Mouse (Mus musculus) adrenal gland, adult 18-20 months (tissue): ENCODE results near the gene 1520401A03Rik. TPM values are rescaled to one million over a fixed set of nuclear protein-coding genes. Genes with fewer than 3 reads are reported as not detected.

Experiments
- DNase-seq, 2 experiments: peaks; one replicate each; pipeline ENCODE4 v3.0.0; 2021 to 2022; ENCODE audit warnings: low spot score in 2 of 2
- total RNA-seq, 2 experiments: library from RNA; stranded (reverse); gene quantifications; 1 replicate in 1 of 2; 2 replicates in 1 of 2; pipeline ENCODE4 v1.2.3; 2021

1520401A03Rik gene
- total RNA-seq, 2 experiments from 2014 or later = 2.2 to 6.7 TPM

DNA sequence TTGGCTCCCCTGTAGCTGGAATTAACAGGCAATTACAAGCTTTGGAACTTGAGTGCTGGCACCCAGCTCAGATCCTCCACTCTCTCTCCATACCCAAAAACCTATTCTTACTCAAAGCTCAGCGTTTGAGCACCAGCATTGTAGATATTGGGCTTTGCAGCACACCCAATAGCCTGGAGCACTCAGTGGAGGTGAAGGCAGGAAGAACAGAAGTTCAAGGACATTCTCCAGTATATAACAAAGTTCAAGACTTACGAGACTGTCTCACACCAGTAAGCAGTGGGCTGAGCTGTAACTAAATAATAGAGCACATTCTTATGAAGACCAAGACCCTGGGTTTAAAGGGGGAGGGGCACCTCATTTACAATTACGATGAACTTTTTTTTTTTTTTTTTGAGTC is 49.8 kb downstream of the 1520401A03Rik start:
- DNase-seq = no peak

GRCm38 (mm10) chr17:23671519-23671918 is 51.1 kb downstream of the 1520401A03Rik start:
- no peak for DNase-seq

GRCm38 (mm10) chr17:23670516-23671074 is 52.0 kb downstream of the 1520401A03Rik start:
- no peak for DNase-seq

GRCm38 (mm10) chr17:23665511-23665910 is 57.1 kb downstream of the 1520401A03Rik start:
- DNase-seq = no peak

DNA sequence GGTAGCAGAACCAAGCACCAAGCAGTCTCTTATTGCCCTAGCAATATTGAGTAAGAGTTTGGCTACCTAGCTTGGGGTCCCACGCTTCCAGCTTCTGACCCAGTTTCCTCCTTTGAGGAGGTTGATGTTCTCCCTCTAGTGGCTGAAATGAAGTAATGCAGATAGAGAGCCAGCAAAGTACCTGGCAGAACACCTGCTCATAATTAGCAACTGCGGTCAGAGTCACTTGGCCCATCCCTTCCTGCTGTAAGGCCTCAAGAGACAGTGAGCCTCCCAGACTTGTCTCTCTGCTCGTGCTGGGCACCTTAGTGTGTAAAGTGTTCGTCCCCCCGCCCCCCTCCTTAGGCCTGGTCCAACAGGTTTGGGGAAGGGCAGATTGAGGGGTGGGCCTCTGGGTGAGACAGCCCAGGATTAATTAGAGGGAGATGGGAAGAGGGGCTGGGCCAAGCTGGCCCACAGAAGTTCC is 58.0 kb downstream of the 1520401A03Rik start:
- DNase-seq = no peak

DNA sequence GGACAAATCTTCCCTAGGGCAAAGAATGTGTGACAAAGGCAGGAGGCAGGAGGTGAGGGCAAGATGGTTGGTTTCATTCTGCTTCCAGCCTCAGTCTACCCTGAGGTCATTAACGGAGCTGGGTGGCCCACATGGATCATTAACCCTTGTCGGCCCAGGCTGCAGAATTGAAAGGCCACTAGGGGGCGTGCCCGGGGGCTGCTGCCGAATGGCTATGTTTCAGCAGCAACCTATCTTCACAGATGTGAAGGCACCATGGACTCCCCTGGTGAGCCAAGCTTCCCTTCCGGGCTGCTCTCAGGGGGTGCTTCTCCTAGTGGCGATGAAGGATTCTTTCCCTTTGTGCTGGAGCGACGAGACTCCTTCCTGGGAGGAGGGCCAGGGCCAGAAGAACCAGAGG is 61.1 kb downstream of the 1520401A03Rik start:
- peak in 1 of 2 experiments; percentile 32 for DNase-seq

DNA sequence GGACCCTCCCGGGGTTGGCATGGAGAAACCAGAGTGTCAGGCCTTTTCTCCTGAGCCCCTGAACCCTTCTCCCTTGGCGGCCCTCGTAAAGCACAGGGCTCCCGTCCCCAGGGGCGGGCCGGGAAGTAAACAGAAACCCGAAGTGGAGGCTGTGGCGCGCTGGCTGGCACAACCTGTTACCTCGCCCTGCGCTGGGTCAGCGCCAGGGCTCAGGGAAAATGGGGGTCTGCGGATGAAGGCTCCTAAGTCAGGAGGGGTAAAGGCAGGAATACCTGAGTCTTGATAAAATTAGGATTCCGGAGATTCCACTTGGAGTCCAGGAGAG is 61.7 kb downstream of the 1520401A03Rik start:
- no peak for DNase-seq

DNA sequence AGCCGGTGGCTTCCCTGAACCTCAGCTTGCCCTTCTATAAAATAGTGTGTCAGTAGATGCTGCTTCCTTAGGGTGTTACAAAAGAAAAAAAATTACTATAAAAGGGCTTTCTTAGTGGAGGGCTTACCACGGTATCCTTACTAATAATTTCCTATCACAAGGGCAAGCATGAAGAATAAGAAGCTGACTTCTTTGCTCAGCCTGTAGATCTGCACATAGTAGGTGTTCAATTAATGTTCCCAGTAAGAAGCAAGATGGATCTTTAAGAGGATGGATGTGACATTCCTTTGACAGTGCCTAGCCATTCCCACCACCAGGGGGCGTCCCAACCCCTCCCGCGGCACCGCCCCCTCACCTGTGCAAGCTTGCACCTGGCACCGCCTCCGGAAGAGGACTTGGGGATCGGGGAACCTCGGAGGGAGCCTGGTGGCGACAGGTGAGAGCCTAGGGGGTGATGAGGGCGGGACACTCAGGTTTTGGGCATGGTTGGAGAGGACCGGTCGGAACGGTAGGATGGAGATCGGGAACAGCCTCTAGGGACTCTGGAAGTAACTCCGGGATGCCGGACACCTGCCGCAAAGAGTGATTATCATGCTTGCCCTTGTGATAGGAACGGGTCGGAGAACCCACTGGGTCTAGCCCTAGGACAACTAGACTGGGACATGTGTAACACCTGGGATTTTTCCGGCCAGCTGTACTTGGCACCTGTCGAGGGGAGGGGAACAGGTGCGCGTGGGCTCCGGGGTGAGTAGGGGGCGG is 62.3 kb downstream of the 1520401A03Rik start, which contains the start of gene Bicdl2:
Bicdl2 (plus strand) TSS at position 390 of the 759 bp plus-strand sequence.
- peak; percentile 47 to 65 for DNase-seq

DNA sequence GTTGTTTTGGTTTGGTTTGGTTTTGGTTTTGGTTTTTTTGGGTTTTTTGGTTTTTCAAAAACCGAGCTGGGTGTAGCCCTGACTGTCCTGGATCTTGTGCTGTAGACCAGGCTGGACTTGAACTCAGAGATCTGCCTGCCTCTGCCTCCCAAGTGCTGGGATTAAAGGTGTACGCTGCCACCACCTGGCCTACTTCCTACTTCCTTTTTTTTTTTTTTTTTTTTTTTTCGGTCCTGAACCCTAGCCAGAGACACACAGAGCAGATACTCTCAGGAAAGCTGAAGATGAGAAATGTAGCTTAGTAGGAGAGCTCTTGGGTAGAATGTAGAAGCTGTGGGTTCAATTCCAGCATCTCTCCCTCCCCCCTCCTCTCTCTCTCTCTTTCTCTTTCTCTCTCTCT is 64.1 kb downstream of the 1520401A03Rik start:
- no peak for DNase-seq

Other genes with a start within 250 kb of the 1520401A03Rik start
- not detected for gene Vmn2r117, start 243.1 kb downstream of the 1520401A03Rik start, total RNA-seq
- gene Zfp213, start 158.5 kb downstream of the 1520401A03Rik start, total RNA-seq = 10 to 100 TPM; 11.0 to 12.3 TPM
- gene Zfp13, start 123.3 kb downstream of the 1520401A03Rik start, total RNA-seq = 1 to 10 TPM; 6.2 to 6.3 TPM
- gene Zscan10, start 121.9 kb downstream of the 1520401A03Rik start, total RNA-seq = not detected
- under 1 TPM; 0.10 TPM for gene Mmp25, start 77.5 kb downstream of the 1520401A03Rik start, total RNA-seq
- not detected for gene Bicdl2, start 62.3 kb downstream of the 1520401A03Rik start, total RNA-seq
- gene Hcfc1r1, start 49.2 kb downstream of the 1520401A03Rik start, total RNA-seq = 100 to 1,000 TPM; 153 to 154 TPM
- gene Thoc6, start 48.9 kb downstream of the 1520401A03Rik start, total RNA-seq = 10 to 100 TPM; 23.1 to 23.3 TPM
- gene Tnfrsf12a, start 45.3 kb downstream of the 1520401A03Rik start, total RNA-seq = 100 to 1,000 TPM; 224 to 359 TPM
- not detected for gene Cldn6, start 43.5 kb downstream of the 1520401A03Rik start, total RNA-seq
- not detected for gene Cldn9, start 38.8 kb downstream of the 1520401A03Rik start, total RNA-seq
- gene Pkmyt1, start 3.6 kb upstream of the 1520401A03Rik start, total RNA-seq = 1 to 10 TPM; 2.1 to 2.4 TPM
- 10 to 100 TPM in 1 of 2 experiments, 1 to 10 TPM in 1; 8.5 to 12.7 TPM for gene Paqr4, start 18.1 kb upstream of the 1520401A03Rik start, total RNA-seq
- under 1 TPM in 1 of 2 experiments, not detected in 1; 0.13 TPM for gene Kremen2, start 23.1 kb upstream of the 1520401A03Rik start, total RNA-seq
- gene Flywch1, start 48.8 kb upstream of the 1520401A03Rik start, total RNA-seq = 10 to 100 TPM; 72.5 to 89.3 TPM
- gene Flywch2, start 63.3 kb upstream of the 1520401A03Rik start, total RNA-seq = 10 to 100 TPM in 1 of 2 experiments, 1 to 10 TPM in 1; 8.2 to 10.9 TPM
- gene Srrm2, start 67.7 kb upstream of the 1520401A03Rik start, total RNA-seq = 100 to 1,000 TPM; 480 to 746 TPM
- 100 to 1,000 TPM; 352 to 413 TPM for gene Elob, start 106.4 kb upstream of the 1520401A03Rik start, total RNA-seq
- not detected for gene Prss33, start 113.3 kb upstream of the 1520401A03Rik start, total RNA-seq
- gene Prss32, start 121.1 kb upstream of the 1520401A03Rik start, total RNA-seq = not detected
- gene Prss41, start 121.4 kb upstream of the 1520401A03Rik start, total RNA-seq = under 1 TPM; 0.60 to 0.74 TPM
- not detected for gene Prss21, start 145.3 kb upstream of the 1520401A03Rik start, total RNA-seq
- gene Dcpp1, start 158.1 kb upstream of the 1520401A03Rik start, total RNA-seq = not detected
- gene Dcpp2, start 158.1 kb upstream of the 1520401A03Rik start, total RNA-seq = not detected
- gene Dcpp3, start 194.7 kb upstream of the 1520401A03Rik start, total RNA-seq = not detected
- gene Sbp, start 218.9 kb upstream of the 1520401A03Rik start, total RNA-seq = not detected
- not detected for gene Sbpl, start 232.5 kb upstream of the 1520401A03Rik start, total RNA-seq